Mouse (Mus musculus) lung, postnatal 0 days (tissue): ENCODE measurements around the gene Megf6. TPM values are rescaled to one million over a fixed set of nuclear protein-coding genes. Genes with fewer than 3 reads are reported as not detected.

Experiments used
- ATAC-seq: fragments of 200-750 bp; cut with Nextera tagmentation; 2 replicates; pipeline ENCODE4 v1.8.0; 2017; ENCODE audit warnings: moderate library complexity
- DNase-seq: peaks from one replicate; pipeline ENCODE4 v3.0.0-alpha.2; 2016; ENCODE audit warnings: low spot score
- H3K27ac ChIP-seq: fragments of 300-500 bp; sonication (generic); 2 replicates; pipeline ENCODE4 v1.5.1; 2014; ENCODE audit warnings: antibody characterized with exemption, mild to moderate bottlenecking, low read length, mixed read lengths
- H3K27me3 ChIP-seq: fragments of 300-500 bp; sonication (generic); replicated peaks from 2 replicates; pipeline ENCODE4 v1.6.1; 2014; ENCODE audit warnings: low read length, mixed read lengths; ENCODE audit not compliant: insufficient read depth
- H3K36me3 ChIP-seq: fragments of 300-500 bp; sonication (generic); 2 replicates; pipeline ENCODE4 v1.6.1; 2014; ENCODE audit warnings: low read length, mixed read lengths; ENCODE audit not compliant: insufficient read depth
- H3K4me1 ChIP-seq: fragments of 300-500 bp; sonication (generic); 2 replicates; pipeline ENCODE4 v1.6.1; 2014; ENCODE audit warnings: antibody characterized with exemption, low read depth, low read length, mixed read lengths; ENCODE audit not compliant: insufficient read depth
- H3K4me2 ChIP-seq: fragments of 300-500 bp; sonication (generic); replicated peaks from 2 replicates; pipeline ENCODE4 v1.6.1; 2014; ENCODE audit warnings: low read depth, mild to moderate bottlenecking, low read length, moderate library complexity, mixed read lengths
- H3K4me3 ChIP-seq: fragments of 300-500 bp; sonication (generic); 2 replicates; pipeline ENCODE4 v1.5.1; 2014; ENCODE audit warnings: low read depth, low read length
- H3K9ac ChIP-seq: fragments of 300-500 bp; sonication (generic); replicated peaks from 2 replicates; pipeline ENCODE4 v1.6.1; 2014; ENCODE audit warnings: low read depth, mild to moderate bottlenecking
- H3K9me3 ChIP-seq: fragments of 300-500 bp; sonication (generic); 2 replicates; pipeline ENCODE4 v1.6.1; 2016; ENCODE audit warnings: low read length, mixed read lengths
- CTCF ChIP-seq: IDR thresholded peaks from 2 replicates; pipeline ENCODE4 v1.5.1; 2016; ENCODE audit warnings: antibody characterized with exemption, mild to moderate bottlenecking
- EP300 ChIP-seq: IDR thresholded peaks from 2 replicates; pipeline ENCODE4 v1.6.1; 2016; ENCODE audit warnings: antibody characterized with exemption, mild to moderate bottlenecking, control low read depth
- WGBS: fragments of 180-500 bp; shearing (Covaris S2); extraction: QIAGEN DNeasy Blood & Tissue Kit; methylation state at CpG from one replicate; pipeline ENCODE4 v1.1.7; 2014; 5-methylcytosine and 5-hydroxymethylcytosine counted together
- polyA plus RNA-seq: library from polyadenylated mRNA; unstranded; fragments of >200 nt; fragmentation: Nextera tagmentation; extraction: Ambion mirVana; gene quantifications from 2 replicates; pipeline ENCODE4 v1.2.1, GENCODE M21; 2015

Megf6 gene
- polyA plus RNA-seq, 1 experiment from 2014 or later = 25.5 TPM

DNA sequence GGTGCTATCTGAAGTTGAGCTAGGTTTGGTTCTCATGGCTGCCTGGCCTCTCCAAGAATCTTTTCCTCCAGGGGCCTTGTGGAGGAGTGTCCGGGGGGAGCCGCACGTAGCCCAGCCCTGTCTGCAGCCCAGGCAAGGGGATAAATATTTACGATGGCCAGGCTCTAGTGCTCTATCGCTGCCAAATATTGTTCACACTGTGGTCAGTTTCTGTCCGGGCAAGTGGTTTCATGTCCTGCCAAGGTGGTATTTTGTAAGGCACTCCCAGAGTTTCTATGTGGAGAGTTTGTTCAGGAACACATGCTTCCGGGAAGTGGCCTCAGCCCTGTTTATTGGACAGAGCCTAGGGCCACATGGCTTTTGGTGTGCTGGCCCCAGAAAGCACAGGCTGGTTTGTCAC lies 10.5 kb downstream of the Megf6 start:
- 25% methylated on average over 7 of the region's 7 CpGs for WGBS

DNA sequence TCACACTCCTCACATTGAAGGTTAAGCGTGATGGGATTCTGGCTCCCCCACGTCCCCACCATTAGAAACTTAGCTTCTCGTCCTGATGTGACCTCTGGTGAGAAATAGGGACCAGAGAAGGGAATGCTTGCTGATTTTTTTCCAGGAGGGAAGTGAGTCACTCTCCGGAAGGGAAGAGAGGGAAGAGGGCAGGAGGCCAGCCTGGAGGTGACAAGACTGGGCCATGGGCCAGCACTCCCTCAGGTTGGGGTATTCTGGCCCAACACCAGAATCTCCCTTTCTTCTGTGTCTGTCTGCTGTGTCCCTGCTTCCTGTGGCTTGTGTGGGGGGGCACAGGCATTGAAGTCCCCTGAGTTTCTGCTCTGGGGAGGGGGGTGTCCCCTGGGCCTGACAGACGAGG lies 13.0 kb downstream of the Megf6 start:
- DNase-seq (peak; percentile 57), ATAC-seq (no peak; the same call in 1 of the 2 replicates)
- Histone ChIP-seq H3K9ac (no peak overlapping the region), H3K4me1 (peaks cover 11% of the 10 kb centered on the region; the same call in 1 of the 2 replicates), H3K27me3 (no peaks in the 10 kb centered on the region), H3K27ac (no peak overlapping the region), H3K4me2 (no peak overlapping the region), H3K9me3 (no peaks in the 10 kb centered on the region), H3K36me3 (no peaks in the 10 kb centered on the region), H3K4me3 (no peak overlapping the region)
- 43% methylated on average over 5 of the region's 5 CpGs for WGBS
- TF ChIP-seq EP300 (peak; percentile 20; the same call in 1 of the 2 replicates), CTCF (no peak)

More for the DNA sequence above, 10.5 kb downstream of the Megf6 start:
- DNase-seq = peak; percentile 91
- peak; percentile 91 for TF ChIP-seq EP300
- TF ChIP-seq CTCF = no peak
- ATAC-seq = peak; percentile 76
- Histone ChIP-seq H3K4me1 (peaks cover 13% of the 10 kb centered on the region; the same call in 1 of the 2 replicates), H3K4me2 (no peak overlapping the region), H3K4me3 (no peak overlapping the region), H3K36me3 (no peaks in the 10 kb centered on the region), H3K27ac (peak overlapping the region; percentile 66), H3K27me3 (no peaks in the 10 kb centered on the region), H3K9me3 (no peaks in the 10 kb centered on the region), H3K9ac (no peak overlapping the region)

DNA sequence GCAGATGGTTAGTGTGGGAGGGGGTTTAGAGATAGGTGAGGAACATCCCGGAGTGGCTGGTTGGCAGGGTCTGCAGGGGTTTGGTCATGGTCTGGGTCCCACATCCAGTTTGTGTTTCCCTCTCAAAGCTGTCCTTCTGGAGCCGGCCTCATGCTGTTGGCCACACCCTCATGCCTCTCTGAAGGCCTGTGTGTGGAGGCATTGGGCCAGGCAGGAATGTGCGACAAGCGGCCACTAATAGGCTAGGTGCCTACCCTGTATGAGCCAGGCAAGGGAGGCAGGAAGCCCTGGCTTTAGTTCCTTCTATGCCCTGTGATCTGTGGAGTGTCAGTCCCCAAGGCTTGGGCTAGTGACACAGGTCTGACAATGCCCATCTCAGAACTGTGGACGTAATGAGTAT lies 14.5 kb downstream of the Megf6 start:
- ATAC-seq = peak; percentile 19; the same call in 1 of the 2 replicates
- TF ChIP-seq EP300 = no peak
- TF ChIP-seq CTCF = no peak
- Histone ChIP-seq H3K27ac (no peak overlapping the region; the same call in 1 of the 2 replicates), H3K9ac (no peak overlapping the region), H3K4me3 (no peak overlapping the region), H3K9me3 (no peaks in the 10 kb centered on the region), H3K4me2 (no peak overlapping the region), H3K4me1 (peaks cover 14% of the 10 kb centered on the region; the same call in 1 of the 2 replicates), H3K27me3 (no peaks in the 10 kb centered on the region), H3K36me3 (no peaks in the 10 kb centered on the region)
- peak; percentile 36 for DNase-seq
- 60% methylated on average over 5 of the region's 5 CpGs for WGBS

DNA sequence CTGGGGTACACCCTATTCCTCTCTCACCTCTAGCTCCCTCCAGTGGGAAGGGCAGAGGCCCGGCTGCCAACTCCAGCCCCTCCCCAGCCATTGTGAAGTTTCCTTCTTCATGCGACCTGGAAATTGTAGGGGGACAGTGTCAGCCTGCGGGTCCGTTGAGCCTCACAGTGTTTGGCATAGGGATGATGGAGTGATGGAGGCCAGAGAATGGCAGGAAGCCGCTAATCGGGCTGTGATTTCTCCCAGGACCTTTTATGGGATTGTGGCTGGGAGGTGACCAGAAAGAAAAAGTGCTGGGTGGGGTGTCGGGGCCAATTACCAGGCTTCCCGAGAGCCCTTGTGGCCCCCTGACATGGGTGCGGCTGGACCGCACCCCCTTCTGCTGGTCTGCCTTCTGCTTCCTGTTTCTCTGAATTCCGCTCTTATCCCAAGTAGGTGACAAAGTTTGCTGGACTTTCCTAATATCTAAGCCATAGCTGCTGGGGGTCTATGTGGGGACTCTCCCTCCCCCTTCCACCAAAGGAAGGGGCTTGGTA lies 15.5 kb downstream of the Megf6 start:
- TF ChIP-seq EP300 (peak; percentile 50; the same call in 1 of the 2 replicates), CTCF (peak; percentile 34)
- Histone ChIP-seq H3K9ac (no peak overlapping the region), H3K9me3 (no peaks in the 10 kb centered on the region), H3K4me1 (peaks cover 14% of the 10 kb centered on the region; the same call in 1 of the 2 replicates), H3K4me2 (no peak overlapping the region), H3K4me3 (no peak overlapping the region), H3K27ac (no peak overlapping the region), H3K36me3 (no peaks in the 10 kb centered on the region), H3K27me3 (no peaks in the 10 kb centered on the region)
- DNase-seq = peak; percentile 50
- WGBS = 50% methylated on average over 11 of the region's 11 CpGs
- peak; percentile 58 for ATAC-seq

DNA sequence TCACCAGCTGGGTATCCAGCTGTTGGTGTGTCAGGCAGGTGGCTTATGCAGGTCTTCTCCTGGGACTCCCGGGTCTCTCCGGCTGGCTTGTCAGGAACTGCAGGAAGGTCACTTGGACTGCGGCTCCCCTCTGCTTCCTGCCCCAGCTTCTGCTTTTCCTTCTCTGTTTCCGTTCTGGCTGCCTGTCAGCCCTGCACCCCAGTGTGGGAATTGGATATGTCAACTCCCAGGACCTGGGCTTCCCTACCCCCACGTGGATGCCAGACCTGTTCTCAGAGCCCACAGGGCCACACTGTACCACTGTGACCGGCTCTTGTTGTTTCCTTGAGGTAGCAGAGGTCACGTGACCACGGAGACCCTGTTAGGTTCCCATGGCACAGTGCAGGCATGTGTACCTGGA lies 18.4 kb downstream of the Megf6 start:
- no peaks in the 10 kb centered on the region for H3K9me3 ChIP-seq
- no peak overlapping the region for H3K27ac ChIP-seq
- ATAC-seq = 0 out of 2 replicates have a peak, but pooled peaks have one; percentile 8
- H3K27me3 ChIP-seq = no peaks in the 10 kb centered on the region
- no peak for TF ChIP-seq CTCF
- TF ChIP-seq EP300 = peak; percentile 28; the same call in 1 of the 2 replicates
- H3K36me3 ChIP-seq = no peaks in the 10 kb centered on the region
- DNase-seq = no peak
- H3K4me2 ChIP-seq = no peak overlapping the region
- H3K4me3 ChIP-seq = no peak overlapping the region
- no peak overlapping the region for H3K9ac ChIP-seq
- WGBS = 57% methylated on average over 8 of the region's 8 CpGs
- H3K4me1 ChIP-seq = peaks cover 14% of the 10 kb centered on the region; the same call in 1 of the 2 replicates

DNA sequence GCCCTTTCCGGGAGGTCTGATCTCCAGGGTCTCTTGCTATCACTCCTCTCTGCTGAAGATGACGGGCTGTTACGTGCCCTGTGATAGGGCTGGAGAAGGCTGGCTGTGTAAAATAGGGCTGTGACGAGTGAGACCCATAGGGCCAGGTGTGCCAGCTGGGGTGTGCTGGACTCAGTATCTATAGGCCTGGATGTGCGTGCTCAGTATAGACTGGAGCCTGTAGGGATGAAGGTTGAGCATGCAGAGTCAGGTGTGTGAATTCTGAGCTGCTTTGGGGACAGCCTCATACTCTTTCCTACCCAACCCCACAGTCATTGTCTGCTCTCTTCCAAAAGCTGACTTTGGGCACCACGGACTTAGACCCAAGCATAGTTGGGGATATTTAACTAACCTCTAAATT lies 27.4 kb downstream of the Megf6 start:
- Histone ChIP-seq H3K4me2 (no peak overlapping the region), H3K27ac (no peak overlapping the region), H3K4me3 (no peak overlapping the region), H3K27me3 (no peaks in the 10 kb centered on the region), H3K9me3 (peaks cover 3% of the 10 kb centered on the region; the same call in 1 of the 2 replicates), H3K36me3 (no peaks in the 10 kb centered on the region), H3K9ac (no peak overlapping the region), H3K4me1 (no peaks in the 10 kb centered on the region)
- ATAC-seq (no peak), DNase-seq (no peak)
- 72% methylated on average over 6 of the region's 6 CpGs for WGBS
- TF ChIP-seq EP300 (no peak), CTCF (no peak)
